Mouse (Mus musculus) hindbrain, embryonic 16.5 days (tissue): ENCODE results near the gene Mfsd4b2. TPM values are rescaled to one million over a fixed set of nuclear protein-coding genes. Genes with fewer than 3 reads are reported as not detected.
"Not testable (repeated sequence)": the region's sequence is repeated elsewhere in the genome, so short reads cannot be mapped to it uniquely, and the experiment has no call there.

Experiments
- ATAC-seq: fragments of 200-750 bp; cut with Nextera tagmentation; 2 replicates; pipeline ENCODE4 v1.8.0; 2017; ENCODE audit warnings: moderate TSS enrichment, moderate library complexity
- H3K27ac ChIP-seq: fragments of 300-500 bp; sonication (generic); 2 replicates; pipeline ENCODE4 v1.5.1; 2014; ENCODE audit warnings: low read depth, mild to moderate bottlenecking, control low read depth, low read length, moderate library complexity
- H3K27me3 ChIP-seq: fragments of 300-500 bp; sonication (generic); replicated peaks from 2 replicates; pipeline ENCODE4 v1.6.1; 2014; ENCODE audit warnings: low read length; ENCODE audit not compliant: control insufficient read depth, insufficient read depth
- H3K36me3 ChIP-seq: fragments of 300-500 bp; sonication (generic); 2 replicates; pipeline ENCODE4 v1.6.1; 2014; ENCODE audit warnings: mild to moderate bottlenecking, low read length, moderate library complexity, mixed read lengths; ENCODE audit not compliant: control insufficient read depth, insufficient read depth
- H3K4me1 ChIP-seq: fragments of 300-500 bp; sonication (generic); 2 replicates; pipeline ENCODE4 v1.6.1; 2014; ENCODE audit warnings: low read depth, low read length; ENCODE audit not compliant: control insufficient read depth, insufficient read depth
- H3K4me2 ChIP-seq: fragments of 300-500 bp; sonication (generic); 2 replicates; pipeline ENCODE4 v1.6.1; 2014; ENCODE audit warnings: mild to moderate bottlenecking, low read length, control low read depth, moderate library complexity
- H3K4me3 ChIP-seq: fragments of 300-500 bp; sonication (generic); 2 replicates; pipeline ENCODE4 v1.5.1; 2014; ENCODE audit warnings: mild to moderate bottlenecking, low read length, control low read depth, moderate library complexity
- H3K9ac ChIP-seq: fragments of 300-500 bp; sonication (generic); 2 replicates; pipeline ENCODE4 v1.6.1; 2014; ENCODE audit warnings: low read depth, mild to moderate bottlenecking, control low read depth, low read length, moderate library complexity
- H3K9me3 ChIP-seq: fragments of 300-500 bp; sonication (generic); 2 replicates; pipeline ENCODE4 v1.6.1; 2014; ENCODE audit warnings: mild to moderate bottlenecking, low read length, moderate library complexity; ENCODE audit not compliant: control insufficient read depth
- WGBS: fragments of 180-500 bp; shearing (Covaris S2); extraction: QIAGEN DNeasy Blood & Tissue Kit; methylation state at CpG from one replicate; pipeline ENCODE4 v1.1.7; 2014; 5-methylcytosine and 5-hydroxymethylcytosine counted together
- polyA plus RNA-seq: library from polyadenylated mRNA; unstranded; fragments of >200 nt; fragmentation: Nextera tagmentation; extraction: Ambion mirVana; gene quantifications from 2 replicates; pipeline ENCODE4 v1.2.1, GENCODE M21; 2015

The Mfsd4b2 gene
- polyA plus RNA-seq, 1 experiment from 2014 or later = 0.09 TPM

GRCm38 (mm10) chr10:39955163-39955562 is 28.4 kb upstream of the Mfsd4b2 start:
- WGBS = 86% methylated on average over 2 of the region's 2 CpGs
- Histone ChIP-seq H3K36me3 (no peaks in the 10 kb centered on the region), H3K4me2 (no peak overlapping the region), H3K4me1 (no peaks in the 10 kb centered on the region), H3K9me3 (no peaks in the 10 kb centered on the region), H3K4me3 (no peak overlapping the region), H3K27ac (no peak overlapping the region), H3K27me3 (no peaks in the 10 kb centered on the region), H3K9ac (no peak overlapping the region)
- ATAC-seq = no peak

DNA sequence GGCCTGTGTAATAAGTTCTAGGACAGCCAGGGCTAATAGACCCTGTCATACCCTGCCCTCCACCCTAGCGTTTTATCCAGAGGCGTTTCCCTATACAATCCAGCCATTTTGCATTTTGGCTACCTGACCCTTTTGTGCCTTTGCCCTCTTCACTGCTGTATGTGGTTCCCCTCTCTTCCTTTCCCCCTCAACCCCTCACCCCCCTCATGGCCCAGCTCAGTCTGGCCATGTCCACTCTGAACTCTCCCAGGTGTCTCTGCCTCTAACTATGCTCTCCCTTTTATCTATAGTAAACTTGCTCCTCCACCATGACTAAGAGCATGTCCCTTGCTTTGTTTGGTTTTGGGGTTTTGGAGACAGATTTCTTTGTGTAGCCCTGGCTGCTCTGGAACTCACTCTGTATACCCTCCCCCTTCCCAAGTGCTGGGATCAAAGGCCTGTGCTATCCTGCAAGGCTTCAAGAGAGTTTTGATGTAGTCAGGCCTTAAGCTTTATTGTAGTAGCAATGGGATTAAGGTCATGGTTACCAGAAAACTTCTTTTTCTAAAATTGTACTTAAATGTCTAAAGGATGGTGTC is 22.7 kb upstream of the Mfsd4b2 start:
- WGBS = 91% methylated on average over 2 of the region's 2 CpGs

GRCm38 (mm10) chr10:39947195-39947594 is 20.5 kb upstream of the Mfsd4b2 start:
- ATAC-seq, H3K4me1 ChIP-seq, H3K27ac ChIP-seq, H3K36me3 ChIP-seq, H3K4me3 ChIP-seq, H3K27me3 ChIP-seq, H3K4me2 ChIP-seq, H3K9ac ChIP-seq, H3K9me3 ChIP-seq: not testable (repeated sequence)
- 82% methylated on average over 3 of the region's 3 CpGs for WGBS

More for the DNA sequence above, 22.7 kb upstream of the Mfsd4b2 start:
- ATAC-seq = no peak
- no peaks in the 10 kb centered on the region for H3K36me3 ChIP-seq
- no peak overlapping the region for H3K9ac ChIP-seq
- H3K4me1 ChIP-seq = no peaks in the 10 kb centered on the region
- H3K27ac ChIP-seq = no peak overlapping the region
- no peaks in the 10 kb centered on the region for H3K27me3 ChIP-seq
- no peak overlapping the region for H3K4me3 ChIP-seq
- H3K4me2 ChIP-seq = no peak overlapping the region
- no peaks in the 10 kb centered on the region for H3K9me3 ChIP-seq

DNA sequence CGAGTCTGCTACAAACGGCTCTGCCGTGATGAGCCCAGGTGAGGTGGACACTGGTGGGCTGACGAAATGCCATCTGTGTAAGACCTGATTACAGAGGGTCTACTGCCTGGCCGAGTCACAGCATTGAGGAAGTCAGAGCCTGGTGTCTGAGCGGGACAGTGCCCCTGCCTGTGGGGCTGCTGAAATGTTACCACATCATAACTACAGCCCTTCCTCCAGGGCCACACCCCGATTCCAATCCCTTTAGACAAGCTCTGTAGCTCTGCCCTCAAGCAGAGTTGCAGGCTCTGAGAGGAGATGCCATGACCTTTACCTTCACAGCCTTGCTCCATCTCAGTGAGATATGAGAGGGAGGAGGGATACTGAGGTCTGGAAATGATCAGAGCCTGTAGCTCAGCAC is 9.8 kb upstream of the Mfsd4b2 start:
- WGBS = 85% methylated on average over 7 of the region's 7 CpGs
- Histone ChIP-seq H3K9ac (no peak overlapping the region), H3K27ac (no peak overlapping the region), H3K4me1 (no peaks in the 10 kb centered on the region), H3K4me3 (no peak overlapping the region), H3K4me2 (no peak overlapping the region), H3K27me3 (no peaks in the 10 kb centered on the region), H3K36me3 (no peaks in the 10 kb centered on the region), H3K9me3 (no peaks in the 10 kb centered on the region)
- ATAC-seq = no peak

GRCm38 (mm10) chr10:39924556-39924955 is 2.2 kb downstream of the Mfsd4b2 start:
- H3K4me3 ChIP-seq, H3K9me3 ChIP-seq, ATAC-seq, H3K36me3 ChIP-seq, H3K9ac ChIP-seq, H3K4me1 ChIP-seq, H3K27me3 ChIP-seq, H3K4me2 ChIP-seq, H3K27ac ChIP-seq: not testable (repeated sequence)
- WGBS = 75% methylated on average over 8 of the region's 8 CpGs

DNA sequence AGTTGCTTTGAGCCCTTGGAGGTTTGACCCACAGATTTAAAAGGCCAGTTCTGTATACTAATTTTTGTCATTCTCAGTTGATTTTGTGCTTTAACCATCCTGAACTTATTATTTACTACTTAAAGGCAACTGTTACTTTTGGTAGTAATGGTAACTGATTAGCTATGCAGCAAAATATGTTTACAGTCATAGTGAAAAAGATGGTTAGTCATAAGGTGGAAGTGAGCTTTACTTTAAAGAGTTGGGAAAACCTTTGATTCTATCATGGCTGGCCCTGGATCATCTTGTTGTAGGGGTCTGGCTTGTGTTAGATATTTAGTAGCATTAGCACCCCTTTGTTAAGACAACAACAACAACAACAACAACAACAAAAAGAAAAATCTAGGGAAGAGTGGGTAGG is 14.1 kb downstream of the Mfsd4b2 start:
- H3K4me3 ChIP-seq = no peak overlapping the region
- no peaks in the 10 kb centered on the region for H3K4me1 ChIP-seq
- no peak overlapping the region for H3K4me2 ChIP-seq
- ATAC-seq = no peak
- H3K9me3 ChIP-seq = no peaks in the 10 kb centered on the region
- H3K27me3 ChIP-seq = no peaks in the 10 kb centered on the region
- no peaks in the 10 kb centered on the region for H3K36me3 ChIP-seq
- no peak overlapping the region for H3K9ac ChIP-seq
- no peak overlapping the region for H3K27ac ChIP-seq

DNA sequence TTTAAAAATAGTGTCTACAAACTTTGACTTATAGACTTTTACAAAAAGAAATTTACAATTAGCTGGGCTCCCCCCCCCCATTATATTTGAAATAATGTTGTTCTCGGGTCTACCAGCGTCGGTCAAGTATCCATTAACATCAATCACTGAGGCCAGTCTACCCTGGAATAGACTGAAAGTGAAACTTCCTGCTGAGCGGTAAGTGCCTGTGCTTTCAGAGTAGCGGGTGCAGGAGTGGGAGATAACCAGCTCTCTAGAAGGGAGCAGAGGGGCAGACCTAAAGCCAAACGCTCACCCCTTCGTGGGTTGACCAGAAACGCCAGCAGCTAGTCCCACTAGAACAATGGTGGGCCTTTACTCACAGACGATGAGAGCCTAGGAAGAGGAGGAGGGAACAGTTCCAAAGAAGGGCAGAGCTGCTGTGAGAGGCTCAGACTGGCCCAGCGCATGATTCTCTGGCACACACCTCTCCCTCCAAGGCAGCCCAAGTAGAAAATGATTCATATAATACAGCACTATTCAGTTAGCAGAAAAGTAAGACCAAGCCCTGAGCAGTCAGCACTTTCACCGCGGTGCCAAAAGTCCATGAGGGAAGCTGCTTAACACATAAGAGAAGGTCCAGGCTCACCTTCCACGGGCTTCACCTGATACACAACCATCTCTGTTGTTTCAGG is 17.8 kb downstream of the Mfsd4b2 start:
- Histone ChIP-seq H3K36me3 (no peaks in the 10 kb centered on the region), H3K4me2 (no peak overlapping the region), H3K4me1 (no peaks in the 10 kb centered on the region), H3K27ac (no peak overlapping the region), H3K9ac (no peak overlapping the region), H3K27me3 (no peaks in the 10 kb centered on the region), H3K4me3 (no peak overlapping the region), H3K9me3 (no peaks in the 10 kb centered on the region)
- 75% methylated on average over 13 of the region's 13 CpGs for WGBS
- no peak for ATAC-seq

DNA sequence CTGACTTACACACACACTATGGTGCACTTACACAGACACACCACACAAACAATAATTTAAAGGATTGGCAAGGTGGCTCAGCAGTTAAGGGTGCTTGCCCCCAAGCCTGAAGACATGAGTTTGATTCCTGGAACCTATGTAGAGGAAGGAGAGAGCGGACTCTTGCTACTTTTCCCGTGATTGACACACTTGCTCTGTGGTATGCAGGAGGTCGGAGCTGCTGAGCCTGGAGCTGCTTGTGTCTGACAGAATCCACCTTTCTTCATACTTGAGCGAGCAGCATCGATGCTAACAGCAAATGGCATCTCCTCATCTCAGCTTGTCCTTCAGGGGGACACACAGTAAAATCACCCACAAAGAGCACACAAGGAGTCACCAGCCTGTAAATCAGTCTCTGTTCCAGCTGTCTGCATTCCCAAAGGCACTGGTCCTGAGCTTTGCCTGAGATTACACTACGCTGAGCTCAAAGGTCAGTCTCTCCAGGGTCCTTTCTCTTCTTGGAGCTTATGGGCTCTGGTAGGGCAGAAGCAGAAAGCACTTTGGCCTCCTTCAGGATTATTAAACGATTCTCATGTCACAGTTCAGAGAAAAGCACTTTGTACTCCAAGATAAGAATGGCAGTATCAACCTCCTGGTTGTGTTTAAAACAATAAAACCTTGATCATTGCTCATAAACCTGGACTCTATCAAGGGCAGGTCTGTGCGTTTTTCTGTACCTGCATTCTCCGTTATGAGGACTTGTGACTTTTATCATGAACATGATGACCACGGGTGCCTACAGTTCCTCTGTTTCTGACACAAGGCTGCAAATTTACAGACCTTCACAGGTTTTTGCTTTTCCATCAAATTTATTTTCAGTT is 19.7 kb downstream of the Mfsd4b2 start:
- Histone ChIP-seq H3K4me1 (no peaks in the 10 kb centered on the region), H3K4me3 (no peak overlapping the region), H3K4me2 (no peak overlapping the region), H3K27ac (no peak overlapping the region), H3K27me3 (no peaks in the 10 kb centered on the region), H3K9ac (no peak overlapping the region), H3K9me3 (no peaks in the 10 kb centered on the region), H3K36me3 (no peaks in the 10 kb centered on the region)
- 80% methylated on average over 10 of the region's 10 CpGs for WGBS
- ATAC-seq = no peak

DNA sequence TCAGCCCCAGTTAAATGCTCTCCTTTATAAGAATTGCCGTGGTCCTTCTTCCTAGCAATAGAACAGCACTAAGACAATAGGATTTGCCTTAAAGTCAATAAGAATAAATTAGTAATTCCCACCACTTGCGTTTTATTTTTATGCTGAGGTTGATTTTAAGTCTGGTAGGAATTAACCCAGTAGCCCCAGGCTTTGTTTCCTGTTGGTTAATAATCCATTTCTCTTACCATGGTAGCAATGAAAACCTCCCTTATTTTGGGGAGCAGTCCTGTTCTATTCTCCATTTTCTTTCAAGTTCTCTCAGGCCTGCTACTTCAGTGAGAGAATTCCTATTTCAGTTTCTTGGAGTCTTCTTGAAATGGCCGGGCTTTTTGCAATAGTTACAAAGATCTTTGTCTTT is 22.5 kb downstream of the Mfsd4b2 start:
- no peaks in the 10 kb centered on the region for H3K9me3 ChIP-seq
- no peak overlapping the region for H3K4me2 ChIP-seq
- WGBS = 75% methylated on average over 3 of the region's 3 CpGs
- H3K27ac ChIP-seq = no peak overlapping the region
- no peaks in the 10 kb centered on the region for H3K27me3 ChIP-seq
- ATAC-seq = no peak
- no peak overlapping the region for H3K4me3 ChIP-seq
- no peak overlapping the region for H3K9ac ChIP-seq
- no peaks in the 10 kb centered on the region for H3K36me3 ChIP-seq
- H3K4me1 ChIP-seq = no peaks in the 10 kb centered on the region
